Mouse (Mus musculus) midbrain, embryonic 11.5 days (tissue): ENCODE data around the gene Ehbp1. TPM values are rescaled to one million over a fixed set of nuclear protein-coding genes. Genes with fewer than 3 reads are reported as not detected.

Source experiments
- polyA plus RNA-seq: library from polyadenylated mRNA; unstranded; fragments of >200 nt; fragmentation: Nextera tagmentation; extraction: Ambion mirVana; gene quantifications from 2 replicates; pipeline ENCODE4 v1.2.1, GENCODE M21; 2014

Ehbp1 gene
- polyA plus RNA-seq, 1 experiment from 2014 or later, result 17.1 TPM

Other genes with a start within 250 kb of the Ehbp1 start
- gene Tmem17, start 169.8 kb upstream of the Ehbp1 start, polyA plus RNA-seq, result 15.8 and 16.7 TPM in 2 replicates